Comparison of ENCODE assay signal across 8 mouse cellular contexts in genomic region chr1:87568398-87568797, GRCm38 (mm10). TPM values are rescaled to one million over a fixed set of nuclear protein-coding genes. Genes with fewer than 3 reads are reported as not detected.
DNase-seq lines count a peak whose midpoint lies in the region; ATAC-seq and TF ChIP-seq lines count a peak whose summit lies in the region.

No protein-coding gene starts in this region.

- no peaks in the 10 kb centered on the region for H3K36me3 ChIP-seq in MEL (ENCODE audit: control insufficient read depth in 1 of 2, insufficient read depth in 2 of 2, low read length in 2 of 2)
- H3K36me3 ChIP-seq in embryonic facial prominence, embryonic 11.5 days (replicated peaks; ENCODE audit: control insufficient read depth, insufficient read depth, low read depth, low read length) = no peaks in the 10 kb centered on the region
- H3K36me3 ChIP-seq in forebrain, embryonic 16.5 days (ENCODE audit: control insufficient read depth, insufficient read depth) = no peaks in the 10 kb centered on the region

- no peak for TF ChIP-seq POLR2A in MEL (IDR thresholded peaks at IDR 0.05; ENCODE audit: control insufficient read depth in 1 of 2, insufficient read depth in 1 of 2, low read depth in 1 of 2, low read length in 2 of 2, poor library complexity in 1 of 2)

- peak; percentile 72 to 86 (median 81) for TF ChIP-seq CTCF in MEL (IDR thresholded peaks at IDR 0.05 in 2 of 3, conservative IDR thresholded peaks at IDR 0.05 in 1 of 3; ENCODE audit: control insufficient read depth in 1 of 3, insufficient read depth in 1 of 3, low read depth in 2 of 3, low read length in 3 of 3, poor library complexity in 1 of 3, severe bottlenecking in 1 of 3)

- peak; percentile 45 for DNase-seq in kidney, adult 9 months
- no peak for DNase-seq in kidney, adult 11 months
- DNase-seq in MEL (ENCODE audit: low read depth, low spot score) = peak; percentile 76
- DNase-seq in embryonic facial prominence, embryonic 11.5 days (ENCODE audit: low spot score) = peak; percentile 20
- peak; percentile 47 for DNase-seq in retina, postnatal 1 day
- no peak for DNase-seq in heart, adult 9 months (ENCODE audit: low spot score in 2 of 2)
- DNase-seq in heart, postnatal 10 days = no peak

- H3K4me2 ChIP-seq in embryonic facial prominence, embryonic 11.5 days (ENCODE audit: low read depth, low read length) = no peak overlapping the region
- no peak overlapping the region for H3K4me2 ChIP-seq in forebrain, embryonic 16.5 days (ENCODE audit: low read length)

- peaks cover 7 to 22% of the 10 kb centered on the region in 2 experiments for H3K27me3 ChIP-seq in MEL (ENCODE audit: control insufficient read depth in 1 of 2, insufficient read depth in 2 of 2, low read length in 2 of 2)
- no peaks in the 10 kb centered on the region for H3K27me3 ChIP-seq in embryonic facial prominence, embryonic 11.5 days (ENCODE audit: control insufficient read depth, insufficient read depth, low read length)
- no peaks in the 10 kb centered on the region for H3K27me3 ChIP-seq in forebrain, embryonic 16.5 days (replicated peaks; ENCODE audit: control insufficient read depth, insufficient read depth, low read length)

- H3K79me2 ChIP-seq in MEL (ENCODE audit: control insufficient read depth, insufficient read depth, low read length, poor library complexity) = no peaks in the 10 kb centered on the region

- intact Hi-C loops in heart, postnatal 10 days (cut with DNase I) = no loop called here

- ATAC-seq in embryonic facial prominence, embryonic 11.5 days (replicated peaks; ENCODE audit: insufficient number of reproducible peaks, low FRiP score, low TSS enrichment, low read depth) = no peak
- no peak for ATAC-seq in forebrain, embryonic 16.5 days

- whole genome bisulfite sequencing in embryonic facial prominence, embryonic 11.5 days = 36% methylated on average over 6 of the region's 6 CpGs
- 45% methylated on average over 6 of the region's 6 CpGs for WGBS in forebrain, embryonic 16.5 days

- TF ChIP-seq RAD21 in MEL (IDR thresholded peaks at IDR 0.05; ENCODE audit: low read depth, low read length) = peak; percentile 54

- H3K27ac ChIP-seq in MEL (ENCODE audit: control insufficient read depth, low read depth, low read length) = no peak overlapping the region
- H3K27ac ChIP-seq in embryonic facial prominence, embryonic 11.5 days (replicated peaks; ENCODE audit: low read depth, low read length) = no peak overlapping the region
- no peak overlapping the region for H3K27ac ChIP-seq in forebrain, embryonic 16.5 days (ENCODE audit: low read length)

- H3K9me3 ChIP-seq in MEL (replicated peaks; ENCODE audit: insufficient read depth, low read length) = no peaks in the 10 kb centered on the region
- no peaks in the 10 kb centered on the region for H3K9me3 ChIP-seq in embryonic facial prominence, embryonic 11.5 days (replicated peaks; ENCODE audit: control insufficient read depth, low read length)
- H3K9me3 ChIP-seq in forebrain, embryonic 16.5 days (ENCODE audit: control insufficient read depth, low read length) = no peaks in the 10 kb centered on the region

- no peak overlapping the region for H3K4me3 ChIP-seq in MEL (ENCODE audit: control insufficient read depth in 1 of 2, insufficient read depth in 1 of 2, low read depth in 2 of 2, low read length in 2 of 2)
- no peak overlapping the region for H3K4me3 ChIP-seq in embryonic facial prominence, embryonic 11.5 days (ENCODE audit: low read depth, low read length)
- H3K4me3 ChIP-seq in forebrain, embryonic 16.5 days (replicated peaks; ENCODE audit: low read length) = no peak overlapping the region

- H3K4me1 ChIP-seq in MEL (ENCODE audit: control insufficient read depth in 1 of 2, insufficient read depth in 2 of 2, low read length in 2 of 2) = no peaks in the 10 kb centered on the region
- H3K4me1 ChIP-seq in embryonic facial prominence, embryonic 11.5 days (ENCODE audit: control insufficient read depth, insufficient read depth, low read length) = no peaks in the 10 kb centered on the region
- no peaks in the 10 kb centered on the region for H3K4me1 ChIP-seq in forebrain, embryonic 16.5 days (replicated peaks; ENCODE audit: control insufficient read depth, insufficient read depth, low read length)

- no peak for TF ChIP-seq EP300 in MEL (IDR thresholded peaks at IDR 0.05; ENCODE audit: low read depth in 1 of 2, low read length in 2 of 2)

- H3K9ac ChIP-seq in MEL (ENCODE audit: control insufficient read depth, low read depth, low read length, poor library complexity, severe bottlenecking) = no peak overlapping the region
- H3K9ac ChIP-seq in embryonic facial prominence, embryonic 11.5 days (replicated peaks; ENCODE audit: low read length) = no peak overlapping the region
- no peak overlapping the region for H3K9ac ChIP-seq in forebrain, embryonic 16.5 days (replicated peaks; ENCODE audit: low read depth, low read length)

TF ChIP-seq in MEL, 35 proteins besides CTCF, POLR2A, EP300 and RAD21:
- TF ChIP-seq POLR2AphosphoS2 (IDR thresholded peaks at IDR 0.05; ENCODE audit: low read length) (no peak), ZC3H11A (IDR thresholded peaks at IDR 0.05; ENCODE audit: low read depth, low read length) (peak; percentile 17; the same call in 1 of the 2 replicates), SMC3 (IDR thresholded peaks at IDR 0.05; ENCODE audit: low read depth, low read length) (peak; percentile 51)

RNA-seq across cellular contexts. Expression of gene Ngef, which starts 5.3 kb away (rescaled TPM):
- total RNA-seq in MEL (2012; rRNA removed) = not detected in 2 replicates
- not detected for polyA plus RNA-seq in MEL (2012; ENCODE audit: insufficient read depth in 1 of 2, insufficient read length in 2 of 2, low read depth in 1 of 2, low replicate concordance in 2 of 2, missing spikeins in 1 of 2)
- polyA plus RNA-seq in embryonic facial prominence, embryonic 11.5 days (2014; fragmentation: Nextera tagmentation; extraction: Ambion mirVana) = 1.5 TPM in 2 replicates
- polyA plus RNA-seq in forebrain, embryonic 16.5 days (2015; fragmentation: Nextera tagmentation; extraction: Ambion mirVana) = 26.3 and 36.4 TPM in 2 replicates
- under 1 TPM; 0.32 to 0.36 TPM for total RNA-seq in heart, postnatal 10 days (2021)

RNA-seq across cellular contexts. Expression of gene Inpp5d, which starts 51.7 kb away (rescaled TPM):
- total RNA-seq in MEL (2012; rRNA removed) = 69.4 and 73.0 TPM in 2 replicates
- 10 to 100 TPM in 1 of 2 experiments, not detected in 1; 71.3 TPM for polyA plus RNA-seq in MEL (2012; ENCODE audit: insufficient read depth in 1 of 2, insufficient read length in 2 of 2, low read depth in 1 of 2, low replicate concordance in 2 of 2, missing spikeins in 1 of 2)
- 2.9 and 3.3 TPM in 2 replicates for polyA plus RNA-seq in embryonic facial prominence, embryonic 11.5 days (2014; fragmentation: Nextera tagmentation; extraction: Ambion mirVana)
- 2.8 and 4.3 TPM in 2 replicates for polyA plus RNA-seq in forebrain, embryonic 16.5 days (2015; fragmentation: Nextera tagmentation; extraction: Ambion mirVana)
- 10 to 100 TPM; 13.6 to 17.4 TPM for total RNA-seq in heart, postnatal 10 days (2021)

RNA-seq across cellular contexts. Expression of gene Neu2, which starts 58.7 kb away (rescaled TPM):
- not detected in 2 replicates for total RNA-seq in MEL (2012; rRNA removed)
- not detected for polyA plus RNA-seq in MEL (2012; ENCODE audit: insufficient read depth in 1 of 2, insufficient read length in 2 of 2, low read depth in 1 of 2, low replicate concordance in 2 of 2, missing spikeins in 1 of 2)
- polyA plus RNA-seq in embryonic facial prominence, embryonic 11.5 days (2014; fragmentation: Nextera tagmentation; extraction: Ambion mirVana) = not detected in 2 replicates
- 0.20 and 0.56 TPM in 2 replicates for polyA plus RNA-seq in forebrain, embryonic 16.5 days (2015; fragmentation: Nextera tagmentation; extraction: Ambion mirVana)
- total RNA-seq in heart, postnatal 10 days (2021) = not detected

Comparison
In these comparisons a context has a peak if more than half of its experiments do, and no peak if none do; other contexts are left out.
1. DNase-seq: peak in kidney, adult 9 months (single experiment), MEL (single experiment), embryonic facial prominence, embryonic 11.5 days (single experiment) and retina, postnatal 1 day (single experiment); none in kidney, adult 11 months (single experiment), heart, adult 9 months (0 of 2) and heart, postnatal 10 days (0 of 2).
2. RNA of gene Ngef, which starts 5.3 kb away (polyA plus RNA-seq): 26.3 to 36.4 TPM in forebrain, embryonic 16.5 days; 1.5 TPM in embryonic facial prominence, embryonic 11.5 days and not detected in MEL; every median in the first group is over 10 times any median in the second.